Mouse (Mus musculus): ENCODE results near the gene Acvr1. TPM values are rescaled to one million over a fixed set of nuclear protein-coding genes. Genes with fewer than 3 reads are reported as not detected.

Gene Acvr1
- 11.8 and 12.9 TPM in 2 replicates for polyA plus RNA-seq (2014; fragmentation: Nextera tagmentation; extraction: Ambion mirVana)

- Histone ChIP-seq H3K9me3 (replicated peaks; ENCODE audit: control insufficient read depth, low read length) (no peaks in the 10 kb centered on the region), H3K4me1 (ENCODE audit: control insufficient read depth, insufficient read depth, low read length) (peaks cover 35% of the 10 kb centered on the region), H3K36me3 (ENCODE audit: control insufficient read depth, insufficient read depth, low read length) (no peaks in the 10 kb centered on the region), H3K9ac (ENCODE audit: low read depth, low read length) (peak within 1 kb of the TSS; percentile 94), H3K4me2 (peak within 1 kb of the TSS; percentile 85), H3K4me3 (ENCODE audit: low read depth, low read length) (peak within 1 kb of the TSS; percentile 88), H3K27me3 (ENCODE audit: control insufficient read depth, insufficient read depth, low read length) (no peaks in the 10 kb centered on the region), H3K27ac (ENCODE audit: low read depth, low read length) (peak within 1 kb of the TSS; percentile 97)
- WGBS (ENCODE audit: insufficient replicate concordance): under 1% methylated on average over 35 of the region's 80 CpGs
- ATAC-seq (replicated peaks; ENCODE audit: insufficient number of reproducible peaks, low FRiP score, low TSS enrichment): peak; percentile 83
These were observed at the start of gene Acvr1, which contains the start of gene Upp2 for GRCm38 (mm10) chr2:58567066-58567810. TSS of gene Acvr1 (minus strand) at chr2:58567157. TSS of gene Upp2 (plus strand) at chr2:58567298.

DNA sequence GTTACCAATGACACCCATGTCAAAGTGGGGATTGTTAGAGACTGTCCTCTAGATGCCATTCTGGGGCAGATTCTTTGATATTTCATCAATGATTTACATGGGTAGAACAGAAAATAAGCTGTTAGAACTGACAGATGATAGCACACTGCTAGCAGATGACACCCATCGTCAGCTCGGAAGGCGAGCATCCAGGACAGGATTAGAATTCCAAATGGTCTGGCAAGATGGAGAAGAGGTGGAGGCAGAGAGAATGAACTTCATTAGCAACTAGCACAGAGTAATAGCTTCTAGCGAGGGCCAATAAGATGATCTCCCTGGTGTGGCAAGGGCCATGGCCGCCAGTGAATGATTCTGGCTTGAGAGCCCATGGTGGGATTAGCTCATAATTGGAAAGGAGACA lies 48.8 kb upstream of the Acvr1 start:
- no peaks in the 10 kb centered on the region for H3K9me3 ChIP-seq (replicated peaks; ENCODE audit: control insufficient read depth, low read length)
- ATAC-seq (replicated peaks; ENCODE audit: insufficient number of reproducible peaks, low FRiP score, low TSS enrichment): no peak
- H3K27ac ChIP-seq (ENCODE audit: low read depth, low read length): no peak overlapping the region
- H3K4me1 ChIP-seq (ENCODE audit: control insufficient read depth, insufficient read depth, low read length): no peaks in the 10 kb centered on the region
- no peak overlapping the region for H3K9ac ChIP-seq (ENCODE audit: low read depth, low read length)
- H3K27me3 ChIP-seq (ENCODE audit: control insufficient read depth, insufficient read depth, low read length): no peaks in the 10 kb centered on the region
- no peak overlapping the region for H3K4me2 ChIP-seq
- H3K4me3 ChIP-seq (ENCODE audit: low read depth, low read length): no peak overlapping the region
- 85% methylated on average over 5 of the region's 5 CpGs for WGBS (ENCODE audit: insufficient replicate concordance)
- no peaks in the 10 kb centered on the region for H3K36me3 ChIP-seq (ENCODE audit: control insufficient read depth, insufficient read depth, low read length)

- Histone ChIP-seq H3K4me2 (no peak overlapping the region), H3K27me3 (ENCODE audit: control insufficient read depth, insufficient read depth, low read length) (no peaks in the 10 kb centered on the region), H3K4me3 (ENCODE audit: low read depth, low read length) (no peak overlapping the region), H3K4me1 (ENCODE audit: control insufficient read depth, insufficient read depth, low read length) (no peaks in the 10 kb centered on the region), H3K9ac (ENCODE audit: low read depth, low read length) (no peak overlapping the region), H3K27ac (ENCODE audit: low read depth, low read length) (no peak overlapping the region), H3K9me3 (replicated peaks; ENCODE audit: control insufficient read depth, low read length) (no peaks in the 10 kb centered on the region), H3K36me3 (ENCODE audit: control insufficient read depth, insufficient read depth, low read length) (no peaks in the 10 kb centered on the region)
- no peak for ATAC-seq (replicated peaks; ENCODE audit: insufficient number of reproducible peaks, low FRiP score, low TSS enrichment)
- WGBS (ENCODE audit: insufficient replicate concordance): 91% methylated on average over 8 of the region's 8 CpGs
These were observed 47.9 kb upstream of the Acvr1 start for GRCm38 (mm10) chr2:58614851-58615250.

DNA sequence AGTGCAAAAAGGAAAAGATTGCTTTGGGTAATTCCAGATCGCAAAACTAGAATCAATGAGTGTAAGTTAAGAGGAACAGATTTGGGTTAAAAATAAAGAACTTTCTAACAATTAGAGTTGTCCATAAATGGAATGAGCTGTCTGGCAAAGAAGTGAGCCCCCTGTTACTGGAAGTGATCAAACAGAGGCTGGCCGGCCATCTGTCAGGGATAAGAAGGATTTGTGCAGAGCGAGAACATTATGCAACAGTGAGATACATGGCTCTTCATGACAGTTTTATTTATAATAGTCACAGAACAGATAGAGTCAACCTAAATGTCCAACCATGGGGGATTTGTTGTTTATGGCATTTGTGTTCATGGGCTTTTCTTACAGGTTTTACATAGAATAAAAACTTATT lies 46.8 kb upstream of the Acvr1 start:
- Histone ChIP-seq H3K4me3 (ENCODE audit: low read depth, low read length) (no peak overlapping the region), H3K36me3 (ENCODE audit: control insufficient read depth, insufficient read depth, low read length) (no peaks in the 10 kb centered on the region), H3K27me3 (ENCODE audit: control insufficient read depth, insufficient read depth, low read length) (no peaks in the 10 kb centered on the region), H3K9me3 (replicated peaks; ENCODE audit: control insufficient read depth, low read length) (no peaks in the 10 kb centered on the region), H3K9ac (ENCODE audit: low read depth, low read length) (no peak overlapping the region), H3K4me2 (no peak overlapping the region), H3K4me1 (ENCODE audit: control insufficient read depth, insufficient read depth, low read length) (no peaks in the 10 kb centered on the region), H3K27ac (ENCODE audit: low read depth, low read length) (no peak overlapping the region)
- 82% methylated on average over 3 of the region's 3 CpGs for WGBS (ENCODE audit: insufficient replicate concordance)
- ATAC-seq (replicated peaks; ENCODE audit: insufficient number of reproducible peaks, low FRiP score, low TSS enrichment): no peak

- Histone ChIP-seq H3K27ac (ENCODE audit: low read depth, low read length) (no peak overlapping the region), H3K36me3 (ENCODE audit: control insufficient read depth, insufficient read depth, low read length) (no peaks in the 10 kb centered on the region), H3K9me3 (replicated peaks; ENCODE audit: control insufficient read depth, low read length) (no peaks in the 10 kb centered on the region), H3K4me1 (ENCODE audit: control insufficient read depth, insufficient read depth, low read length) (no peaks in the 10 kb centered on the region), H3K4me3 (ENCODE audit: low read depth, low read length) (no peak overlapping the region), H3K9ac (ENCODE audit: low read depth, low read length) (no peak overlapping the region), H3K27me3 (ENCODE audit: control insufficient read depth, insufficient read depth, low read length) (no peaks in the 10 kb centered on the region), H3K4me2 (no peak overlapping the region)
- ATAC-seq (replicated peaks; ENCODE audit: insufficient number of reproducible peaks, low FRiP score, low TSS enrichment): no peak
- WGBS (ENCODE audit: insufficient replicate concordance): 87% methylated on average over 3 of the region's 3 CpGs
These were observed 37.8 kb upstream of the Acvr1 start for GRCm38 (mm10) chr2:58604791-58605190.

DNA sequence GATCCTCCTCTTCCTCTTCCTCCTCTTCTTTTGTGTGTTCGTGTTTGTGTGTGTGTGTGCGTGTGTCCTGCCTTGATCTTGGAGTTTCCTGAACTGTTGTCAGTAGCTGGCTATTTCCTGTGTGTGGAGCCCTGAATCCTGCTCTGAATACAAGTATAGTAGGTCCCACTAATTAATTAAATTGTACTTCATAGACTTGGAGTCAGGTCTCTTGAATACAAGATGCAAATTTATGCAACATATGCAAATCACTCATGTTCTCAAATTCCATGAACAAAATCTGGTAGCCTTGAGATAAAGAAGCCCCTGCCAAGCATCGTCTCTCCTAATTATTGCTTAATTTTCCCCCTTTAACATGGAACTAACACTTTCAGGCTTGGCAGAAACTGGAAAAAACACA lies 36.4 kb upstream of the Acvr1 start:
- Histone ChIP-seq H3K4me3 (ENCODE audit: low read depth, low read length) (no peak overlapping the region), H3K27me3 (ENCODE audit: control insufficient read depth, insufficient read depth, low read length) (no peaks in the 10 kb centered on the region), H3K36me3 (ENCODE audit: control insufficient read depth, insufficient read depth, low read length) (no peaks in the 10 kb centered on the region), H3K4me2 (no peak overlapping the region), H3K27ac (ENCODE audit: low read depth, low read length) (no peak overlapping the region), H3K9me3 (replicated peaks; ENCODE audit: control insufficient read depth, low read length) (no peaks in the 10 kb centered on the region), H3K9ac (ENCODE audit: low read depth, low read length) (no peak overlapping the region), H3K4me1 (ENCODE audit: control insufficient read depth, insufficient read depth, low read length) (no peaks in the 10 kb centered on the region)
- no peak for ATAC-seq (replicated peaks; ENCODE audit: insufficient number of reproducible peaks, low FRiP score, low TSS enrichment)
- WGBS (ENCODE audit: insufficient replicate concordance): 75% methylated on average over 3 of the region's 3 CpGs

DNA sequence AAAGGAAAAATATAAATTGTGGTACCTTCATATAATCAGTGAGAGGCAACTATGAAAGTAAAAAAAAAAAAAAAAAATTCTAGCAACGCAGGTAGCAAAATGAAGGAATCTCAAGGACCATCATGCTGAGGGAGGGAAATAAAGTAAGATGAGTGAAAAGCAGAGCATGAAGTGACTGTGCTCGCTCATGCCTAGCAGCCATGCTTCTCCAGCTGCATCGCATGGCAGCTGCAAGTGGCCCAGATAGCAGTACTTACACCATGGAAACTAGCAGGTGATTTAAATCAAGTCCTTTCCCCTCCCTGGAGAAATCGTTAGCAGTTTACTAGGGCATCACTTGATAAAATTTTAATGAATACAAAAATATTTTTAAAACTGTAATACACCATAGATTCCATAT lies 34.4 kb upstream of the Acvr1 start:
- WGBS (ENCODE audit: insufficient replicate concordance): 86% methylated on average over 4 of the region's 4 CpGs
- H3K9me3 ChIP-seq (replicated peaks; ENCODE audit: control insufficient read depth, low read length): no peaks in the 10 kb centered on the region
- H3K36me3 ChIP-seq (ENCODE audit: control insufficient read depth, insufficient read depth, low read length): no peaks in the 10 kb centered on the region
- no peak overlapping the region for H3K27ac ChIP-seq (ENCODE audit: low read depth, low read length)
- H3K4me2 ChIP-seq: no peak overlapping the region
- no peaks in the 10 kb centered on the region for H3K27me3 ChIP-seq (ENCODE audit: control insufficient read depth, insufficient read depth, low read length)
- H3K9ac ChIP-seq (ENCODE audit: low read depth, low read length): no peak overlapping the region
- H3K4me1 ChIP-seq (ENCODE audit: control insufficient read depth, insufficient read depth, low read length): no peaks in the 10 kb centered on the region
- H3K4me3 ChIP-seq (ENCODE audit: low read depth, low read length): no peak overlapping the region
- no peak for ATAC-seq (replicated peaks; ENCODE audit: insufficient number of reproducible peaks, low FRiP score, low TSS enrichment)

DNA sequence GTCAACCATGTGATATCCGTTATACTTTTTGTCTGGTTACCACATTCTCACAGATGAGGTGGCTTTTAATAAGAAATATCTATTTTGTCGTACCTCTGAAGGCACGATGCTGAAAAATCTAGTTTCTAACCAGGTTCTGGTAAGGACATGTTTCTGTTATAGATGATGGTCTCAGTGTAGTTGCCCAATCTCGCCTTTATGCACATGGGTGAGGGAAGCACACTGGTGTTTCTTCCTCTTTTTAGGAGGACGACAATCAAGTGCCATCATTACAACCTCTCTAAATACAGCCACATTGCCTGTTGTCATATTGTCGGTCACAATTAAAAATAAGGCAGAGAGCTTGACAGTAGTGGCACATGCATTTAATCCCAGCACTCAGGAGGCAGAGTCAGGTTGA lies 32.7 kb upstream of the Acvr1 start:
- no peak for ATAC-seq (replicated peaks; ENCODE audit: insufficient number of reproducible peaks, low FRiP score, low TSS enrichment)
- no peaks in the 10 kb centered on the region for H3K36me3 ChIP-seq (ENCODE audit: control insufficient read depth, insufficient read depth, low read length)
- H3K27ac ChIP-seq (ENCODE audit: low read depth, low read length): no peak overlapping the region
- no peak overlapping the region for H3K4me2 ChIP-seq
- WGBS (ENCODE audit: insufficient replicate concordance): 85% methylated on average over 6 of the region's 6 CpGs
- no peaks in the 10 kb centered on the region for H3K9me3 ChIP-seq (replicated peaks; ENCODE audit: control insufficient read depth, low read length)
- H3K27me3 ChIP-seq (ENCODE audit: control insufficient read depth, insufficient read depth, low read length): no peaks in the 10 kb centered on the region
- peaks cover 5% of the 10 kb centered on the region; the same call in 1 of the 2 replicates for H3K4me1 ChIP-seq (ENCODE audit: control insufficient read depth, insufficient read depth, low read length)
- H3K9ac ChIP-seq (ENCODE audit: low read depth, low read length): no peak overlapping the region
- no peak overlapping the region for H3K4me3 ChIP-seq (ENCODE audit: low read depth, low read length)

DNA sequence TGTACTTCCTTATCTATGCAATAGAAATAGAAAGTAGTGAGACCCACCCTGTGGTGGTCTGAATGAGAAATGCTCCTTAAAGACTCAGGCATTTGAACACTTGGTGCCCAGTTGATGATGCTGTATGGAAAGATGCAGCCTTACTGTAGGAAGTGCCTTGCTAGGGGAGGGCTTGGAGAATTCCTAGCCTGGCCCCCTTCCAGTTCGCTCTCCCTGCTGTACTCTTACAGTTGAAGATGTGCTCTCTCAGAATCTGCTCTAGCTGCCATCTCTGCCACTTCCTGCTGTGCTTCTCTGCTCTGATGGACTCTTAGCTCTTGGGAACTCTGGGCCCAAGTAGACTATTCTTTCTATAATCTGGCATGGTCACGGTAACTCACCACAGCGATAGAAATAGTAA lies 30.6 kb upstream of the Acvr1 start:
- Histone ChIP-seq H3K27me3 (ENCODE audit: control insufficient read depth, insufficient read depth, low read length) (no peaks in the 10 kb centered on the region), H3K4me3 (ENCODE audit: low read depth, low read length) (no peak overlapping the region), H3K9ac (ENCODE audit: low read depth, low read length) (no peak overlapping the region), H3K4me1 (ENCODE audit: control insufficient read depth, insufficient read depth, low read length) (peaks cover 5% of the 10 kb centered on the region; the same call in 1 of the 2 replicates), H3K27ac (ENCODE audit: low read depth, low read length) (no peak overlapping the region), H3K36me3 (ENCODE audit: control insufficient read depth, insufficient read depth, low read length) (no peaks in the 10 kb centered on the region), H3K4me2 (no peak overlapping the region), H3K9me3 (replicated peaks; ENCODE audit: control insufficient read depth, low read length) (no peaks in the 10 kb centered on the region)
- ATAC-seq (replicated peaks; ENCODE audit: insufficient number of reproducible peaks, low FRiP score, low TSS enrichment): no peak
- 85% methylated on average over 3 of the region's 3 CpGs for WGBS (ENCODE audit: insufficient replicate concordance)
